ENCODE assay signal across 8 mouse cellular contexts in genomic region chr16:74412471-74413291, GRCm38 (mm10). TPM values are rescaled to one million over a fixed set of nuclear protein-coding genes. Genes with fewer than 3 reads are reported as not detected.
DNase-seq lines count a peak whose midpoint lies in the region; ATAC-seq and TF ChIP-seq lines count a peak whose summit lies in the region.

No protein-coding gene starts in this region.

- no peaks in the 10 kb centered on the region for H3K27me3 ChIP-seq in forebrain, postnatal 0 days (ENCODE audit: insufficient read depth, low read length)
- H3K27me3 ChIP-seq in hindbrain, embryonic 13.5 days = no peaks in the 10 kb centered on the region

- H3K27ac ChIP-seq in forebrain, postnatal 0 days (ENCODE audit: low read depth, low read length) = peak overlapping the region; percentile 81
- H3K27ac ChIP-seq in hindbrain, embryonic 13.5 days = peak overlapping the region; percentile 94

- DNase-seq in urinary bladder, adult 2 months (ENCODE audit: low spot score) = peak; percentile 27
- no peak for DNase-seq in urinary bladder, postnatal 10 days (ENCODE audit: low spot score)
- DNase-seq in forebrain, postnatal 0 days = peak; percentile 86
- DNase-seq in layer of hippocampus, postnatal 10 days (ENCODE audit: low spot score in 2 of 2) = peak; percentile 57 to 61
- peak; percentile 22 for DNase-seq in lung, postnatal 10 days
- peak; percentile 53 for DNase-seq in retina, postnatal 7 days (ENCODE audit: low read depth, low spot score)
- no peak for DNase-seq in spleen, postnatal 14 days (ENCODE audit: low spot score in 2 of 2)

- peaks cover 3% of the 10 kb centered on the region; the same call in 1 of the 2 replicates for H3K4me1 ChIP-seq in forebrain, postnatal 0 days (ENCODE audit: insufficient read depth)
- H3K4me1 ChIP-seq in hindbrain, embryonic 13.5 days (replicated peaks) = peaks cover 7% of the 10 kb centered on the region; the same call in 1 of the 2 replicates

- ATAC-seq in forebrain, postnatal 0 days = peak; percentile 59
- peak; percentile 27 for ATAC-seq in hindbrain, embryonic 13.5 days (ENCODE audit: low FRiP score)

- H3K4me2 ChIP-seq in forebrain, postnatal 0 days (ENCODE audit: low read depth) = peak overlapping the region; percentile 67
- H3K4me2 ChIP-seq in hindbrain, embryonic 13.5 days = peak overlapping the region; percentile 91

- no peaks in the 10 kb centered on the region for H3K9me3 ChIP-seq in forebrain, postnatal 0 days (ENCODE audit: low read length)
- H3K9me3 ChIP-seq in hindbrain, embryonic 13.5 days = no peaks in the 10 kb centered on the region

- TF ChIP-seq CTCF in forebrain, postnatal 0 days (IDR thresholded peaks at IDR 0.05; ENCODE audit: low read depth) = peak; percentile 81

- H3K36me3 ChIP-seq in forebrain, postnatal 0 days (ENCODE audit: insufficient read depth) = no peaks in the 10 kb centered on the region
- no peaks in the 10 kb centered on the region for H3K36me3 ChIP-seq in hindbrain, embryonic 13.5 days

- H3K4me3 ChIP-seq in forebrain, postnatal 0 days (ENCODE audit: low read depth, low read length) = peak overlapping the region; percentile 65
- peak overlapping the region; percentile 75 for H3K4me3 ChIP-seq in hindbrain, embryonic 13.5 days

- peak overlapping the region; percentile 49 for H3K9ac ChIP-seq in forebrain, postnatal 0 days
- H3K9ac ChIP-seq in hindbrain, embryonic 13.5 days = peak overlapping the region; percentile 86

- WGBS in forebrain, postnatal 0 days = under 1% methylated on average over 20 of the region's 20 CpGs
- under 1% methylated on average over 20 of the region's 20 CpGs for WGBS in hindbrain, embryonic 13.5 days

RNA-seq across cellular contexts. Expression of gene Robo2, which starts 1.1 kb away (rescaled TPM):
- 6.6 and 9.1 TPM in 2 replicates for polyA plus RNA-seq in urinary bladder, adult 2 months (2012; rRNA removed)
- total RNA-seq in forebrain, postnatal 0 days (2014; rRNA removed) = 114 and 130 TPM in 2 replicates
- 39.2 and 45.5 TPM in 2 replicates for polyA plus RNA-seq in forebrain, postnatal 0 days (2015; fragmentation: Nextera tagmentation; extraction: Ambion mirVana)
- polyA plus RNA-seq in hindbrain, embryonic 13.5 days (2015; fragmentation: Nextera tagmentation; extraction: Ambion mirVana) = 101 and 106 TPM in 2 replicates
- 100 to 1,000 TPM; 142 to 146 TPM for total RNA-seq in layer of hippocampus, postnatal 10 days (2021)

Comparison
In these comparisons a context has a peak if more than half of its experiments do, and no peak if none do; other contexts are left out.
1. DNase-seq: peak in urinary bladder, adult 2 months (single experiment), forebrain, postnatal 0 days (single experiment), layer of hippocampus, postnatal 10 days (2 of 2), lung, postnatal 10 days (single experiment) and retina, postnatal 7 days (single experiment); none in urinary bladder, postnatal 10 days (single experiment) and spleen, postnatal 14 days (0 of 2).